Mouse (Mus musculus): ENCODE measurements around the gene Cd70. TPM values are rescaled to one million over a fixed set of nuclear protein-coding genes. Genes with fewer than 3 reads are reported as not detected.

Cd70 gene
- not detected in 2 replicates for polyA plus RNA-seq (2014; fragmentation: Nextera tagmentation; extraction: Ambion mirVana)

DNA sequence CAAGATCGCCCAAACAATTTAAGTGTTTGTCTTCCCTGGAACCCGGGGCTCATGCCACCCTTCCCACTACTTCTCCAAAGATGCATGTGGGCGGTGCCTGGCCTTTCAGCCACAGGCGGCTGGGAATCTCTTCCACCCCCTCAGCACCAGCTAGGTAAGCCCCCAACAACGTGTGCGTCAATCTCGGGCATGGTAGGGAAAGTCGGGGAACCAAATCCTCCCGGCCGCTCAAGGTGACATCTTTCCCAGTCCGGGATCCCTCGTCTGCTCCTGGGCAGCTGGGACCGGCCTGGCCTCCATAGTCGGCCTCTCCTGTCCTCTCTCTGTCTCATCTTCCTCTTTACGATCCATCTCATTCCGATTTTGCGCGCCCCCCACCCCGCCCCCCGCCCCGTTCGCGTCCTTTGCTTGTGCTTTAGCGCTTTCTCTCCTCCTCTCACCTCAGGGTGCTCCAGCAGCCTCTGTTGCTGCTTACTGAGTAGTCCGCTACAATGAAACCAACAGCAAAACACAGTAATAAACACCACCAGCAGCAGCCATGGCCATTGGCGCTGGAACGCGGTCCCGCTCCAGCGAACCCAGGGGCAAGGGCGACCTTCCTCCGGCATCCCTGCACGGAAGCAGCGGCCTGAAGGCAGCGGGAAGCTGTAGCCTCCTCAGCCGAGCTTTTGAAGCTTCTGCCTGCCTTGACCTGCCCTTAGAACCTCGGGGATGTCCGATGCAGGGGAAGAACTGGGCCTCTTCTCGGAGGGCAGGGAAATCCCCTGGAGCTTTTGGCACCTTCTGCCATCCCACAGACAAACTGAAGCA is at the start of gene Cd70:
Gene Cd70, minus strand, starts transcription at position 784 of the 810 bp plus-strand sequence.
- H3K4me1 ChIP-seq (ENCODE audit: control insufficient read depth in 2 of 2, insufficient read depth in 2 of 2, low read length in 2 of 2), result no peaks in the 10 kb centered on the region; a peak in 1 of 4 replicates
- H3K9me3 ChIP-seq (ENCODE audit: control insufficient read depth, low read length), result no peaks in the 10 kb centered on the region
- no peak within 1 kb of the TSS for H3K9ac ChIP-seq (ENCODE audit: low read length)
- WGBS, result 2% methylated on average over 38 of the region's 39 CpGs
- H3K36me3 ChIP-seq (ENCODE audit: control insufficient read depth, insufficient read depth, low read length), result no peaks in the 10 kb centered on the region
- no peak within 1 kb of the TSS for H3K27ac ChIP-seq (replicated peaks in 1 of 2; ENCODE audit: control insufficient read depth in 1 of 2, insufficient read depth in 1 of 2, low read depth in 2 of 2, low read length in 2 of 2)
- H3K4me3 ChIP-seq (ENCODE audit: control insufficient read depth in 1 of 2, insufficient read depth in 1 of 2, low read depth in 1 of 2, low read length in 2 of 2), result peak within 1 kb of the TSS; percentile 15 to 33
- H3K4me2 ChIP-seq (ENCODE audit: low read length), result peak within 1 kb of the TSS; percentile 58
- no peak for ATAC-seq (ENCODE audit: insufficient number of reproducible peaks, insufficient read depth, low FRiP score, low read depth)
- peaks cover 52% of the 10 kb centered on the region for H3K27me3 ChIP-seq (ENCODE audit: control insufficient read depth, insufficient read depth, low read length)

DNA sequence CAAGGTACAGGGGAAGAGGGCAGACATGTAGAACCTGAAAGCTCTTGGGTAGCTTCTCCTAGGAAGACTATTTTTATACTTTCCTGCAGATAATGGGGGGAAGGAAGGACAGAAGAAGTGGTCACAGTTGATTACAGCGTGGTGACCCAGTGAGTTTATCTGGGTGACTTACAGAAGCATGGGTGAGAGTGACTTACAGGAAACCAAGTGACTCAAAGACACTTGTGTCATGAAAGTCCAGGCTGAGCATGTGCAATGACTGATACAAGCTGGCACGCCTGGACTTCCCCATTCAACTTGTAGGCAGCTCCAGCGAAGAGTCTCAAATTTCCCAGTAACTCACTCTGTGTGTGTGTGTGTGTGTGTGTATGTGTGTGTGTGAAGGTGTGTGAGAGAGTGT is 48.7 kb upstream of the Cd70 start:
- no peaks in the 10 kb centered on the region for H3K9me3 ChIP-seq (ENCODE audit: control insufficient read depth, low read length)
- H3K4me2 ChIP-seq (ENCODE audit: low read length), result no peak overlapping the region
- H3K9ac ChIP-seq (ENCODE audit: low read length), result no peak overlapping the region
- H3K36me3 ChIP-seq (ENCODE audit: control insufficient read depth, insufficient read depth, low read length), result no peaks in the 10 kb centered on the region
- no peak for ATAC-seq (ENCODE audit: insufficient number of reproducible peaks, insufficient read depth, low FRiP score, low read depth)
- no peak overlapping the region for H3K4me3 ChIP-seq (ENCODE audit: control insufficient read depth in 1 of 2, insufficient read depth in 1 of 2, low read depth in 1 of 2, low read length in 2 of 2)
- 56% methylated on average over 3 of the region's 3 CpGs for WGBS
- H3K27ac ChIP-seq (replicated peaks in 1 of 2; ENCODE audit: control insufficient read depth in 1 of 2, insufficient read depth in 1 of 2, low read depth in 2 of 2, low read length in 2 of 2), result no peak overlapping the region
- H3K4me1 ChIP-seq (ENCODE audit: control insufficient read depth in 2 of 2, insufficient read depth in 2 of 2, low read length in 2 of 2), result no peaks in the 10 kb centered on the region
- H3K27me3 ChIP-seq (ENCODE audit: control insufficient read depth, insufficient read depth, low read length), result no peaks in the 10 kb centered on the region

DNA sequence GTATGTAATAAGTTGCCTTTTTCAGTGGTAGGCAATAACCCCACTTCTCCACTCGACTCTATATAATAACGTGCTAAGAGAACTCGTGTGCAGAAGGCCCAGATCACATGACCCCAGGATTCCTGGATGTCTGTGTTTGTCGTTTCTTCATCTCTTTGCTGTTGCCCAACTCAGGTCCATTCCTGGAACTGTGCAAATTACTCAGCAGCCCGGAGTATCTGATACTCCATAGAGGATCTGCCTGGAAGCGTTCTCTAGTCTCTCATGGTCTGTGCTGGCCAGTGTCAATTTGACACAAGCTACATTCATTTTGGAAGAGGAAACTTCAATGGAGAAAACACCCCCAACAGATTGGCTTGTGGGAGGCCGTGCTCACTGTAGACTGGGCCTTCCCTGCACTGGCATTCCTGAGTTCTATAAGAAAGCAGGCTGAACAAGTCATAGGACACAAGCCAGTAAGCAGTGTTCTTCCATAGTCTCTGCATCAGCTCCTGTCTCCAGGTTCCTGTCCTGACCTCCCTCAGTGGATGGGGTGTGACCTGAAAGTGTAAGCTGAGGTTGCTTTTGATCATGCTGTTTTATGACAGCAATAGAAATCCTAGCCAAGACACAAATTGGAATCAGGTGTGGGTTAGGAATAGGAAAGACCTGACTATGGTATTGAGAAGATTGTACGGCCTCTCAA is 45.9 kb upstream of the Cd70 start:
- no peaks in the 10 kb centered on the region for H3K9me3 ChIP-seq (ENCODE audit: control insufficient read depth, low read length)
- ATAC-seq (ENCODE audit: insufficient number of reproducible peaks, insufficient read depth, low FRiP score, low read depth), result no peak
- no peaks in the 10 kb centered on the region for H3K36me3 ChIP-seq (ENCODE audit: control insufficient read depth, insufficient read depth, low read length)
- no peaks in the 10 kb centered on the region for H3K4me1 ChIP-seq (ENCODE audit: control insufficient read depth in 2 of 2, insufficient read depth in 2 of 2, low read length in 2 of 2)
- no peak overlapping the region for H3K4me2 ChIP-seq (ENCODE audit: low read length)
- no peaks in the 10 kb centered on the region for H3K27me3 ChIP-seq (ENCODE audit: control insufficient read depth, insufficient read depth, low read length)
- no peak overlapping the region for H3K27ac ChIP-seq (replicated peaks in 1 of 2; ENCODE audit: control insufficient read depth in 1 of 2, insufficient read depth in 1 of 2, low read depth in 2 of 2, low read length in 2 of 2)
- WGBS, result 68% methylated on average over 8 of the region's 8 CpGs
- no peak overlapping the region for H3K9ac ChIP-seq (ENCODE audit: low read length)
- H3K4me3 ChIP-seq (ENCODE audit: control insufficient read depth in 1 of 2, insufficient read depth in 1 of 2, low read depth in 1 of 2, low read length in 2 of 2), result no peak overlapping the region

DNA sequence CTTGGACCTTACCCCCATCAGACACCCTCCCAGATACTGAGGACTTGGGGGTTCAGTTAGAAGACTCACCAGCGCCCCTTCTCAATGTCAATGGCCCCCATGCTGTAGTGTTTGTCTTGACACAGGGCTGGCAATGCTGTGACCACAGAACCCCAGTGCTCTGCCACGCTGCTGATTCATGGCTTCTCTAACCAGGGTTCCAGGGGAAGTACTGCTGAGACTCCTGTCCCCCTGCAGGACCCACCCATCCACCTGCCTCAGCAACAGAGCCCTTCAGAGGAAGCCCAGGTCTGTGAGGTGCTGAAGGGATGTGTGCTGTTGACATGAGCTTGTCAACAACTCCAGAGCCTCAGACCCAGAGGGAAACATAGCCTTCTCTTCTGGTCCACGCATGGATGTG is 45.2 kb upstream of the Cd70 start:
- H3K4me2 ChIP-seq (ENCODE audit: low read length), result no peak overlapping the region
- no peaks in the 10 kb centered on the region for H3K4me1 ChIP-seq (ENCODE audit: control insufficient read depth in 2 of 2, insufficient read depth in 2 of 2, low read length in 2 of 2)
- no peak overlapping the region for H3K4me3 ChIP-seq (ENCODE audit: control insufficient read depth in 1 of 2, insufficient read depth in 1 of 2, low read depth in 1 of 2, low read length in 2 of 2)
- no peak overlapping the region for H3K27ac ChIP-seq (replicated peaks in 1 of 2; ENCODE audit: control insufficient read depth in 1 of 2, insufficient read depth in 1 of 2, low read depth in 2 of 2, low read length in 2 of 2)
- no peaks in the 10 kb centered on the region for H3K9me3 ChIP-seq (ENCODE audit: control insufficient read depth, low read length)
- no peak overlapping the region for H3K9ac ChIP-seq (ENCODE audit: low read length)
- 0 out of 2 replicates have a peak, but pooled peaks have one; percentile 17 for ATAC-seq (ENCODE audit: insufficient number of reproducible peaks, insufficient read depth, low FRiP score, low read depth)
- WGBS, result 66% methylated on average over 3 of the region's 3 CpGs
- H3K36me3 ChIP-seq (ENCODE audit: control insufficient read depth, insufficient read depth, low read length), result no peaks in the 10 kb centered on the region
- H3K27me3 ChIP-seq (ENCODE audit: control insufficient read depth, insufficient read depth, low read length), result no peaks in the 10 kb centered on the region

DNA sequence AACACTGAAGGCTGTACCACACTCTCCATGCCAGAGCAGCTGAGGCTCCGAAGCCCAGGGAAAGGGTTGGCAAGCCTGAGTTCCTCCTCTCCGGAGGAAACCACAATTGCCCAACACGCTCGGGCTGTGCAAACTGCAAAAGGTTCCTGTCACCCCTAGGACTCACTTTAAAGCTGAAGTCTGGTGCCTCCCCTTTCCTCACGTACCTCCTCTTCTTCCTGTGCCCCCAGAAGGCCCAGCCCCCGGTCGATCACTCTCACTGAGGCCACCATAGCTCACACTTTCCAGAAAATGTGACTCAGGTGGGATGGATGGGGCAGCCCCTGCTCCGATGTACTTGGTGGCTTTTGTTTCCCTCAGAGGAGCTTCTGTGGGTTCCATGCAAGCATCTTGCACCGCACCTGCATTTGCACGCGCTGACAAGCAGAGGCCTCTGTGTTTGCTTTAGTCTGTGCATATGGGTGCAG is 44.5 kb upstream of the Cd70 start, which contains the start of gene Tnfsf14:
Gene Tnfsf14, minus strand, starts transcription at position 137 of the 467 bp plus-strand sequence.
- ATAC-seq (ENCODE audit: insufficient number of reproducible peaks, insufficient read depth, low FRiP score, low read depth), result no peak
- H3K27me3 ChIP-seq (ENCODE audit: control insufficient read depth, insufficient read depth, low read length), result no peaks in the 10 kb centered on the region
- no peak within 1 kb of the TSS for H3K4me3 ChIP-seq (ENCODE audit: control insufficient read depth in 1 of 2, insufficient read depth in 1 of 2, low read depth in 1 of 2, low read length in 2 of 2)
- H3K4me1 ChIP-seq (ENCODE audit: control insufficient read depth in 2 of 2, insufficient read depth in 2 of 2, low read length in 2 of 2), result no peaks in the 10 kb centered on the region
- H3K4me2 ChIP-seq (ENCODE audit: low read length), result no peak within 1 kb of the TSS
- 70% methylated on average over 11 of the region's 11 CpGs for whole genome bisulfite sequencing
- no peaks in the 10 kb centered on the region for H3K36me3 ChIP-seq (ENCODE audit: control insufficient read depth, insufficient read depth, low read length)
- H3K9ac ChIP-seq (ENCODE audit: low read length), result no peak within 1 kb of the TSS
- H3K9me3 ChIP-seq (ENCODE audit: control insufficient read depth, low read length), result no peaks in the 10 kb centered on the region
- no peak within 1 kb of the TSS for H3K27ac ChIP-seq (replicated peaks in 1 of 2; ENCODE audit: control insufficient read depth in 1 of 2, insufficient read depth in 1 of 2, low read depth in 2 of 2, low read length in 2 of 2)

DNA sequence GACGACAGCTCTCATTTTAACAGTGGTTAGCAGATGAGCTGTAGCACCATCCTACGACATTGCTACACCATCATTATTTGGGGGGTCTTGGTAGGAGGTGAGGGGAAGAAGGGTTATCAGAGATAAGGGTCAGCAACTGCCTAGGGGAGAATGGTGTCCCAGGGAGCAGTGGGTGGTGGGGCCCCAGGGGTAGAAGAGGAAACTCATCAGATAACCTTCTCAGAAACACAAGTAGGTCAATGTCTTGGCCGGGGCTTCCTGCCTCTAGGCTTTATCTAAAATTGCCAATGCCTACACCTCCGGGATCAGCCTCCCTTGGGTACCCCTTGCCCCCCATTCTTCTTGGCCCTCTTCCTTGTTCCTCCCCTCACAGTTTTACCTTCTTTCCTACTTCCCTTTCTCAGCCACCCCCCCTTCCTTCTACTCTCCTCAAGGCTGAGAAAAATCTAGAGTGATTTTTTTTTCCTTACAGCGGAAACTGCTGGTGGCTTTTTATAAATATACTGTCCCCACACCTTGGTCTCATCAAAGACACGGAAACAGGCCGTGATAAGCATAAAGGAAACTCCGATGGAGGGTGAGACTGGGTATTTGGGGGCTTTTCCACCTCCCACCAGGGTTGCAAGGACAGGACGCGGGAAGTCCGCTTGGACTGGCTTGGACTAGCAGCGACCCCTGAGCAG is 39.1 kb upstream of the Cd70 start:
- H3K4me2 ChIP-seq (ENCODE audit: low read length), result no peak overlapping the region
- no peak overlapping the region for H3K4me3 ChIP-seq (ENCODE audit: control insufficient read depth in 1 of 2, insufficient read depth in 1 of 2, low read depth in 1 of 2, low read length in 2 of 2)
- H3K36me3 ChIP-seq (ENCODE audit: control insufficient read depth, insufficient read depth, low read length), result no peaks in the 10 kb centered on the region
- H3K27me3 ChIP-seq (ENCODE audit: control insufficient read depth, insufficient read depth, low read length), result no peaks in the 10 kb centered on the region
- WGBS, result 62% methylated on average over 12 of the region's 12 CpGs
- H3K27ac ChIP-seq (replicated peaks in 1 of 2; ENCODE audit: control insufficient read depth in 1 of 2, insufficient read depth in 1 of 2, low read depth in 2 of 2, low read length in 2 of 2), result no peak overlapping the region
- no peak overlapping the region for H3K9ac ChIP-seq (ENCODE audit: low read length)
- H3K9me3 ChIP-seq (ENCODE audit: control insufficient read depth, low read length), result no peaks in the 10 kb centered on the region
- ATAC-seq (ENCODE audit: insufficient number of reproducible peaks, insufficient read depth, low FRiP score, low read depth), result no peak
- H3K4me1 ChIP-seq (ENCODE audit: control insufficient read depth in 2 of 2, insufficient read depth in 2 of 2, low read length in 2 of 2), result no peaks in the 10 kb centered on the region

DNA sequence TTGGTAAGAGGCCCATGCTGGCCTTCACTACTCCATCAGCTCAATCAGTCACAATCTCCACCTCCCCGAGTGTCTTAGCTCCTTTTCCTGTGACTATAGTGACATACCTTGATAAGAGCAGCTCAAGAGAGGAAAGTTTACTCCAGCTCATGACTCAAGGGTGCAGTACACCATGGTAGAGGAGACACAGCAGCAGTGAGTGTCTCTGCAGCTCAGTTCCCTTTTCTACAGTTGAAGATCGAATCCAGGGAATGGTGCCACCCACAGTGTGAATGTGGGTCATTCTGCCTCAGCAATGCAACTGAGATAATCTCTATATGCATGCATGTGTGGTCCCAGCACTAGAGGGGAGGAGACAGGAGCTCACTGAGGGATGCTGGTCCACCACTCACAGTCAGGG is 36.1 kb upstream of the Cd70 start:
- no peak overlapping the region for H3K9ac ChIP-seq (ENCODE audit: low read length)
- no peak overlapping the region for H3K4me3 ChIP-seq (ENCODE audit: control insufficient read depth in 1 of 2, insufficient read depth in 1 of 2, low read depth in 1 of 2, low read length in 2 of 2)
- H3K36me3 ChIP-seq (ENCODE audit: control insufficient read depth, insufficient read depth, low read length), result no peaks in the 10 kb centered on the region
- 51% methylated on average over 2 of the region's 2 CpGs for WGBS
- no peaks in the 10 kb centered on the region for H3K9me3 ChIP-seq (ENCODE audit: control insufficient read depth, low read length)
- no peak overlapping the region for H3K27ac ChIP-seq (replicated peaks in 1 of 2; ENCODE audit: control insufficient read depth in 1 of 2, insufficient read depth in 1 of 2, low read depth in 2 of 2, low read length in 2 of 2)
- no peak overlapping the region for H3K4me2 ChIP-seq (ENCODE audit: low read length)
- no peaks in the 10 kb centered on the region for H3K27me3 ChIP-seq (ENCODE audit: control insufficient read depth, insufficient read depth, low read length)
- H3K4me1 ChIP-seq (ENCODE audit: control insufficient read depth in 2 of 2, insufficient read depth in 2 of 2, low read length in 2 of 2), result no peaks in the 10 kb centered on the region
- ATAC-seq (ENCODE audit: insufficient number of reproducible peaks, insufficient read depth, low FRiP score, low read depth), result no peak
